Mouse (Mus musculus): ENCODE data around the gene Erc2. TPM values are rescaled to one million over a fixed set of nuclear protein-coding genes. Genes with fewer than 3 reads are reported as not detected.
A peak's percentile ranks its signal among the peaks of the same experiment; 100 is the strongest.

Erc2 gene
- polyA plus RNA-seq, 1 experiment from 2014 or later: 9.2 TPM

DNA sequence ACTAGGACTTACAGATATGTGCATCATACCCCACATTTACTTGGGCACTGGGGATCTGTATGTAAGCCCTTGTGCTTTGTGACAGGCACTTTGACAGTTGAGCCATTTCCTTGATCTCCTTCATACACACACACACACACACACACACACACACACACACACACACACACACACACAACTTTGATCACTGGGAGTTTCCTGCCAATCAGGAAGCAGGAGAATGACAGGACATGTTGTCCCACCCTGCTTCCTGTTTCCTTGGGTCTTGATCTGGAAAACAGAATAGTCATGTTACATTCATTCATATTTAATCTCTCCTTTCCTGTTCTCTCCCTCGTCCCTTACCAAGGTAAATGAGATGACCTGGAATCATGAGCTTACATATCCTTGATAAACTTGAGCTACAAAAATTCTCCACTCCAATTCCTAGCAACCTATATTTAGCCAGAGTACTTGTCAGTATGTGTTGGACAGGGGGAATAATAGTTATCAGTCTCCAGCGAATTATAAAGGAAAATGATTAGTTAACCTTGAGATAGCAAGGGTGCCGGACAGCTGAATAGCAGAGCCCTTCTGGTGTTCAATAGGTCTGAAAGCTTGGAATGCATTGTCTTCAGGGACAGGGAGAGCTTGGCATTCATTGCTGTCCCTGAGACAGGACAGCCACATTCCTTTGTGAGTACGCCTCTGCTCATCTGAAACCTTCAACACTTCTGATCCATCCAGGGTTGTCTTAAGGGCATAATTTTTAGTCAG, 559.0 kb downstream of the Erc2 start:
- Histone ChIP-seq H3K4me2 (replicated peaks) (no peak overlapping the region), H3K27ac (no peak overlapping the region), H3K27me3 (no peaks in the 10 kb centered on the region), H3K4me3 (no peak overlapping the region), H3K9me3 (no peaks in the 10 kb centered on the region), H3K36me3 (no peaks in the 10 kb centered on the region), H3K9ac (no peak overlapping the region), H3K4me1 (no peaks in the 10 kb centered on the region)
- WGBS: 81% methylated on average over 4 of the region's 4 CpGs
- no peak for ATAC-seq (ENCODE audit: low FRiP score, low read depth)

- H3K36me3 ChIP-seq: no peaks in the 10 kb centered on the region
- WGBS: 37% methylated on average over 8 of the region's 8 CpGs
- peak; percentile 48; the same call in 1 of the 2 replicates for ATAC-seq (ENCODE audit: low FRiP score, low read depth)
Measured at GRCm38 (mm10) chr14:28192711-28193364, 570.6 kb downstream of the Erc2 start.

GRCm38 (mm10) chr14:28203874-28204273, 581.6 kb downstream of the Erc2 start:
- H3K36me3 ChIP-seq: no peaks in the 10 kb centered on the region
- ATAC-seq (ENCODE audit: low FRiP score, low read depth): no peak
- no peaks in the 10 kb centered on the region for H3K27me3 ChIP-seq
- H3K27ac ChIP-seq: no peak overlapping the region
- no peak overlapping the region for H3K9ac ChIP-seq
- 41% methylated on average over 4 of the region's 4 CpGs for WGBS
- H3K4me1 ChIP-seq: peaks cover 7% of the 10 kb centered on the region
- no peaks in the 10 kb centered on the region for H3K9me3 ChIP-seq
- no peak overlapping the region for H3K4me2 ChIP-seq (replicated peaks)
- no peak overlapping the region for H3K4me3 ChIP-seq

More at GRCm38 (mm10) chr14:28192711-28193364, 570.6 kb downstream of the Erc2 start:
- no peaks in the 10 kb centered on the region for H3K9me3 ChIP-seq
- no peak overlapping the region for H3K4me3 ChIP-seq
- peaks cover 16% of the 10 kb centered on the region for H3K4me1 ChIP-seq
- no peak overlapping the region for H3K9ac ChIP-seq
- 0 out of 2 replicates have a peak overlapping the region, but pooled peaks have one; percentile 15 for H3K27ac ChIP-seq
- 0 out of 2 replicates have a peak overlapping the region, but pooled peaks have one; percentile 9 for H3K4me2 ChIP-seq (replicated peaks)
- H3K27me3 ChIP-seq: no peaks in the 10 kb centered on the region

DNA sequence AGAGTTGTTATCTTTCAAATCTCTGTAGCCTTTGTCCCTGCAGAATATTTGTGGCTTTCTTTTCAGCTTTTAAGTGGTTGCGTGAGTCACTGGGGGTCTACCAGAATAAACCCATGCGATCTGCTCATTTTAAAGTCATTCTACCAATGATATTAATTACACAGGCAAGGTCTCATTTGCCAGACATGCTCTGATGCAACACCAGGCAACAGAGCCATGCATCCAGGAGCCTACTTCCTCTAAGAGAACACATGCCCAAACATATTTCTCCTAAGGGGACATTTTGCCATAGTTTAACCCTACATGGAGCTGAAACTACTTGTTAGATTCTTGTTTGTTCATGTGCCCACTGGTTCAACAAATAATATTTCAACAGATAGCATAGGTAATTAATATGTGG, 584.1 kb downstream of the Erc2 start:
- no peak for ATAC-seq (ENCODE audit: low FRiP score, low read depth)
- Histone ChIP-seq H3K9ac (no peak overlapping the region), H3K27ac (no peak overlapping the region), H3K36me3 (no peaks in the 10 kb centered on the region), H3K4me1 (peaks cover 7% of the 10 kb centered on the region), H3K27me3 (no peaks in the 10 kb centered on the region), H3K4me3 (no peak overlapping the region), H3K9me3 (no peaks in the 10 kb centered on the region), H3K4me2 (replicated peaks) (no peak overlapping the region)
- WGBS: 89% methylated on average over 2 of the region's 2 CpGs

DNA sequence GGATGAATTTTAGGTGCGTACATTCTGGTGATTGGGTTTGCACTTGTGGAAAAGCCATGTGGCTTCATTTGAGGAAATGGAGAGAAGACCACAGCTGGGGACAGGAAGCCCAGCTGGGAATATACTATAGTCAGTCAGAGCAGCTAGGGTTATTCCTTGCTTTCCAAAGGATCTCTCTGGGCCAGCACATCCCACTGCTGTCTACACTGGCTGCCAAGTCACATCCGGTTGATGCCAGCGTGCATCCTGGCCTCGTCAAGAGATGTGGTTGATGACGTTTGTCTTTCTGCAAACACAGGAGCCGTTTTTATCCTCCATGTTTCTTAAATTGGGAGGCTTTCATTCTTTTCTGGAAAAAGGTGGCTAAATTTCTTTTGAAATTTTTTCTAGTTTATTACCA, 603.3 kb downstream of the Erc2 start:
- Histone ChIP-seq H3K27ac (no peak overlapping the region), H3K27me3 (no peaks in the 10 kb centered on the region), H3K4me1 (no peaks in the 10 kb centered on the region), H3K4me2 (replicated peaks) (no peak overlapping the region), H3K9ac (no peak overlapping the region), H3K4me3 (no peak overlapping the region), H3K36me3 (no peaks in the 10 kb centered on the region), H3K9me3 (no peaks in the 10 kb centered on the region)
- 91% methylated on average over 6 of the region's 6 CpGs for WGBS
- ATAC-seq (ENCODE audit: low FRiP score, low read depth): no peak

- no peaks in the 10 kb centered on the region for H3K27me3 ChIP-seq
- H3K4me3 ChIP-seq: no peak overlapping the region
- H3K4me1 ChIP-seq: no peaks in the 10 kb centered on the region
- H3K4me2 ChIP-seq (replicated peaks): no peak overlapping the region
- no peaks in the 10 kb centered on the region for H3K36me3 ChIP-seq
- no peak overlapping the region for H3K27ac ChIP-seq
- peaks cover 3% of the 10 kb centered on the region; the same call in 1 of the 2 replicates for H3K9me3 ChIP-seq
- 83% methylated on average over 6 of the region's 6 CpGs for WGBS
- no peak for ATAC-seq (ENCODE audit: low FRiP score, low read depth)
- no peak overlapping the region for H3K9ac ChIP-seq
Measured at GRCm38 (mm10) chr14:28230563-28230962, 608.3 kb downstream of the Erc2 start.

- Histone ChIP-seq H3K36me3 (no peaks in the 10 kb centered on the region), H3K4me2 (replicated peaks) (no peak overlapping the region), H3K27me3 (no peaks in the 10 kb centered on the region), H3K4me1 (no peaks in the 10 kb centered on the region), H3K4me3 (no peak overlapping the region), H3K27ac (no peak overlapping the region), H3K9me3 (peaks cover 3% of the 10 kb centered on the region; the same call in 1 of the 2 replicates), H3K9ac (no peak overlapping the region)
- ATAC-seq (ENCODE audit: low FRiP score, low read depth): no peak
- 50% methylated on average over 2 of the region's 2 CpGs for WGBS
Measured at GRCm38 (mm10) chr14:28231241-28231640, 609.0 kb downstream of the Erc2 start.

GRCm38 (mm10) chr14:28238336-28239048, 616.3 kb downstream of the Erc2 start:
- 65% methylated on average over 9 of the region's 9 CpGs for WGBS
- Histone ChIP-seq H3K4me3 (no peak overlapping the region), H3K27ac (no peak overlapping the region), H3K27me3 (no peaks in the 10 kb centered on the region), H3K9me3 (no peaks in the 10 kb centered on the region), H3K36me3 (no peaks in the 10 kb centered on the region), H3K4me2 (replicated peaks) (no peak overlapping the region), H3K4me1 (peaks cover 21% of the 10 kb centered on the region), H3K9ac (no peak overlapping the region)
- ATAC-seq (ENCODE audit: low FRiP score, low read depth): no peak

- ATAC-seq (ENCODE audit: low FRiP score, low read depth): no peak
- WGBS: 9% methylated on average over 3 of the region's 3 CpGs
- H3K4me1 ChIP-seq: peaks cover 21% of the 10 kb centered on the region
- H3K27me3 ChIP-seq: no peaks in the 10 kb centered on the region
- H3K9ac ChIP-seq: no peak overlapping the region
- no peaks in the 10 kb centered on the region for H3K9me3 ChIP-seq
- H3K36me3 ChIP-seq: no peaks in the 10 kb centered on the region
- H3K4me3 ChIP-seq: no peak overlapping the region
- H3K4me2 ChIP-seq (replicated peaks): no peak overlapping the region
- no peak overlapping the region; the same call in 1 of the 2 replicates for H3K27ac ChIP-seq
Measured at GRCm38 (mm10) chr14:28240111-28240510, 617.9 kb downstream of the Erc2 start.

DNA sequence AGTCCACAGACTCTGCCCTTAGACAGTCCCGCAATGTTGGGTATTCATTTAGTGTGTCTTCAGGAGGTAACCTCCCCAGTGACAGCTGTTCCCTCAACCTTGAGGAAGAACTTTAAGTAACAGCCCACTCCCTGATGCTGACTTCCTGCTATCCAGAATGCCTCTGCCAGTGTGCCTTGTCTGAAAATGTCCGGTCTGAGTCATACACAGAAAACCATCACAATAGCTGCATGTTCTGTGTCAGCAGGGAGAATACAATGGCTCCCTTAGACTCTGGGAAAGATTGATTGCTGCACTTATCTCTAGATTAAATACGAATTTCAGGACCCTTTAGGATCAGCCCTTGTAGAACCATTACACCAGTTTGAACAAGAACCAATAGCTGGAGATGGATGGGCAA, 620.5 kb downstream of the Erc2 start:
- no peak for ATAC-seq (ENCODE audit: low FRiP score, low read depth)
- H3K4me3 ChIP-seq: no peak overlapping the region
- H3K27ac ChIP-seq: no peak overlapping the region
- H3K9me3 ChIP-seq: no peaks in the 10 kb centered on the region
- H3K4me1 ChIP-seq: peaks cover 21% of the 10 kb centered on the region
- H3K36me3 ChIP-seq: no peaks in the 10 kb centered on the region
- WGBS: 81% methylated on average over 3 of the region's 3 CpGs
- no peak overlapping the region for H3K9ac ChIP-seq
- H3K4me2 ChIP-seq (replicated peaks): no peak overlapping the region
- H3K27me3 ChIP-seq: no peaks in the 10 kb centered on the region

DNA sequence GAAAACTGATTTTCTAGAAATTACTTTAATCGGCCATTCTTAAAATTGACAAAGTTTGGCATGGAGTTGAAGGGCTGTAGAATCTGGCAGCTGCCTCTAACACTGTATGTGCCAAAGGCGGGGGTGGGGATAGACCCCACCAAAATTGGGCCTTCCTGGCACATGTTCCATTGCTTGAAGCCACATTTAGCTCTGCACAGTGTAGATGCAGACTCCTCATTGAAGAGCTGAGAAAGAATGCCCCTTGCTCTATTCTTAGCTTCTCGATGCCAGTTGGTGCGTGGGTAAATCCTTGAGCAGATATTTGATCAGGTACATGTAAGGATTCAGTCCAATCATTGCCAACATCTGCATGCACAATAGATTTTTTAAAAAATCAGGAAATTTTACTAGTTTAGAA, 621.2 kb downstream of the Erc2 start:
- Histone ChIP-seq H3K9me3 (no peaks in the 10 kb centered on the region), H3K4me2 (replicated peaks) (no peak overlapping the region), H3K4me3 (no peak overlapping the region), H3K27me3 (no peaks in the 10 kb centered on the region), H3K9ac (no peak overlapping the region), H3K27ac (no peak overlapping the region), H3K4me1 (peaks cover 19% of the 10 kb centered on the region), H3K36me3 (no peaks in the 10 kb centered on the region)
- no peak for ATAC-seq (ENCODE audit: low FRiP score, low read depth)
- WGBS: 91% methylated on average over 4 of the region's 4 CpGs

DNA sequence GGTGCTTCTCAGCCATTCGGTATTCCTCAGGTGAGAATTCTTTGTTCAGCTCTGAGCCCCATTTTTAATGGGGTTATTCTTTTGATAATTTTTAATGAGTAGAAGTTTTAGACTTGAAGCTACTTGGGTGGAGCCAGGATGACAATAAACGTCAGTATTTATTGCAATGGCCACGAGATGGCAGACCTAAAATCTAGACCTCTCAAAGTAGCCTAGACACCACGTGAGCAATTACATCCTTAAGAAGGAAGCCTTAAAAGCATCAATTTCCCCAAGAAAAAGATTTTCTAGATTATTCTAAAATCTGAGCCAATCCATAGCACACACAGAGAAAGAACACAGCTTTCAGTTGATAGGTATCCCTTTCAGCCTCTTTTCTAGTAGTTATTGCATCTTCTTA, 640.5 kb downstream of the Erc2 start:
- no peak for ATAC-seq (ENCODE audit: low FRiP score, low read depth)
- Histone ChIP-seq H3K36me3 (no peaks in the 10 kb centered on the region), H3K4me1 (peaks cover 10% of the 10 kb centered on the region), H3K27ac (no peak overlapping the region), H3K4me3 (no peak overlapping the region), H3K4me2 (replicated peaks) (no peak overlapping the region), H3K9me3 (no peaks in the 10 kb centered on the region), H3K27me3 (no peaks in the 10 kb centered on the region), H3K9ac (no peak overlapping the region)
- 62% methylated on average over 4 of the region's 4 CpGs for WGBS

Measured in limb, embryonic 13.5 days (tissue).